Comparison of ENCODE assay signal across 28 mouse cellular contexts in genomic region chr13:13518114-13518513, GRCm38 (mm10).
A peak's percentile ranks its signal among the peaks of the same experiment; 100 is the strongest.
DNase-seq lines count a peak whose midpoint lies in the region; ATAC-seq and TF ChIP-seq lines count a peak whose summit lies in the region.
"Had no signal": no experiment of that assay in that cellular context is flagged by ENCODE, and none has a peak within 500 bp of the region (broad histone marks: within the 10 kb centered on the region; RNA-seq: fewer than 3 reads in every experiment).

No protein-coding gene starts in this region.

- TF ChIP-seq POLR2A in bone marrow macrophage, adult 2 months (IDR thresholded peaks at IDR 0.05; ENCODE audit: borderline replicate concordance, low read depth, low read length): no peak

- H3K9me3 ChIP-seq in midbrain, embryonic 11.5 days (ENCODE audit: control insufficient read depth, low read length): no peaks in the 10 kb centered on the region
- no peaks in the 10 kb centered on the region for H3K9me3 ChIP-seq in midbrain, embryonic 14.5 days (ENCODE audit: control insufficient read depth, low read length)
- no peaks in the 10 kb centered on the region for H3K9me3 ChIP-seq in kidney, embryonic 16.5 days (ENCODE audit: low read length)
- H3K9me3 ChIP-seq: embryonic facial prominence, embryonic 10.5 days; embryonic facial prominence, embryonic 13.5 days; forebrain, embryonic 12.5 days; forebrain, embryonic 15.5 days; G1E; heart, embryonic 15.5 days had no signal

- no peak overlapping the region for H3K27ac ChIP-seq in midbrain, embryonic 11.5 days (ENCODE audit: low read depth, low read length)
- H3K27ac ChIP-seq in midbrain, embryonic 14.5 days (replicated peaks; ENCODE audit: low read depth, low read length): no peak overlapping the region
- H3K27ac ChIP-seq in bone marrow macrophage, adult 2 months (ENCODE audit: insufficient read depth, low read depth, low read length): peak overlapping the region; percentile 31
- H3K27ac ChIP-seq in macrophage: 0 out of 2 replicates have a peak overlapping the region, but pooled peaks have one; percentile 4
- H3K27ac ChIP-seq in kidney, embryonic 16.5 days (ENCODE audit: low read length): no peak overlapping the region
- H3K27ac ChIP-seq: embryonic facial prominence, embryonic 10.5 days; embryonic facial prominence, embryonic 13.5 days; forebrain, embryonic 12.5 days; forebrain, embryonic 15.5 days; heart, embryonic 15.5 days; hindbrain, embryonic 14.5 days; hindbrain, postnatal 0 days had no signal

- no peak for ATAC-seq in midbrain, embryonic 11.5 days (ENCODE audit: low FRiP score)
- no peak for ATAC-seq in midbrain, embryonic 14.5 days (ENCODE audit: low FRiP score, low TSS enrichment)
- ATAC-seq in kidney, embryonic 16.5 days (ENCODE audit: low FRiP score, low TSS enrichment): no peak
- ATAC-seq: forebrain, embryonic 15.5 days; hindbrain, postnatal 0 days; inflammation-experienced regulatory T-cells, adult 6 months; Patski had no signal

- 89% methylated on average over 7 of the region's 7 CpGs for WGBS in midbrain, embryonic 11.5 days
- WGBS in midbrain, embryonic 14.5 days: 84% methylated on average over 7 of the region's 7 CpGs
- 34% methylated on average over 7 of the region's 7 CpGs for WGBS in macrophage (ENCODE audit: missing documents)
- 82% methylated on average over 7 of the region's 7 CpGs for WGBS in kidney, embryonic 16.5 days

- no peaks in the 10 kb centered on the region for H3K27me3 ChIP-seq in midbrain, embryonic 11.5 days (ENCODE audit: control insufficient read depth, insufficient read depth, low read length)
- H3K27me3 ChIP-seq in midbrain, embryonic 14.5 days (ENCODE audit: control insufficient read depth, insufficient read depth, low read length): no peaks in the 10 kb centered on the region
- H3K27me3 ChIP-seq in kidney, embryonic 16.5 days (ENCODE audit: insufficient read depth, low read length): no peaks in the 10 kb centered on the region
- H3K27me3 ChIP-seq: embryonic facial prominence, embryonic 13.5 days; forebrain, embryonic 12.5 days; forebrain, embryonic 15.5 days; heart, embryonic 12.5 days; heart, embryonic 15.5 days; Patski had no signal

- no peak for TF ChIP-seq CTCF in bone marrow macrophage, adult 2 months (IDR thresholded peaks at IDR 0.05; ENCODE audit: low read depth, low read length)

- no peak overlapping the region for H3K4me2 ChIP-seq in midbrain, embryonic 11.5 days
- no peak overlapping the region for H3K4me2 ChIP-seq in midbrain, embryonic 14.5 days (ENCODE audit: low read length)
- no peak overlapping the region for H3K4me2 ChIP-seq in kidney, embryonic 16.5 days (replicated peaks; ENCODE audit: low read depth, low read length)
- H3K4me2 ChIP-seq: embryonic facial prominence, embryonic 13.5 days; forebrain, embryonic 12.5 days; forebrain, embryonic 15.5 days; heart, embryonic 12.5 days; heart, embryonic 15.5 days; hindbrain, embryonic 14.5 days had no signal

- H3K36me3 ChIP-seq in midbrain, embryonic 11.5 days (ENCODE audit: control insufficient read depth, insufficient read depth, low read length): no peaks in the 10 kb centered on the region
- H3K36me3 ChIP-seq in midbrain, embryonic 14.5 days (ENCODE audit: control insufficient read depth, insufficient read depth, low read length): no peaks in the 10 kb centered on the region
- no peaks in the 10 kb centered on the region for H3K36me3 ChIP-seq in macrophage (ENCODE audit: inconsistent target)
- H3K36me3 ChIP-seq in kidney, embryonic 16.5 days (ENCODE audit: insufficient read depth, low read length): no peaks in the 10 kb centered on the region
- H3K36me3 ChIP-seq: embryonic facial prominence, embryonic 10.5 days; embryonic facial prominence, embryonic 13.5 days; forebrain, embryonic 12.5 days; forebrain, embryonic 15.5 days; G1E; heart, embryonic 12.5 days; heart, embryonic 15.5 days had no signal

- no peaks in the 10 kb centered on the region for H3K79me2 ChIP-seq in macrophage (ENCODE audit: inconsistent target)

- H3K4me3 ChIP-seq in midbrain, embryonic 11.5 days (ENCODE audit: low read depth, low read length): no peak overlapping the region
- H3K4me3 ChIP-seq in midbrain, embryonic 14.5 days (replicated peaks; ENCODE audit: low read depth, low read length): no peak overlapping the region
- no peak overlapping the region for H3K4me3 ChIP-seq in bone marrow macrophage, adult 2 months (ENCODE audit: insufficient read depth, low read length)
- H3K4me3 ChIP-seq in macrophage (ENCODE audit: inconsistent target): no peak overlapping the region
- H3K4me3 ChIP-seq in kidney, embryonic 16.5 days (ENCODE audit: low read length): no peak overlapping the region
- H3K4me3 ChIP-seq: embryonic facial prominence, embryonic 10.5 days; embryonic facial prominence, embryonic 13.5 days; erythroblast, embryonic 14.5 days; forebrain, embryonic 12.5 days; forebrain, embryonic 15.5 days; heart, embryonic 12.5 days; heart, embryonic 15.5 days had no signal

- no peak overlapping the region for H3K9ac ChIP-seq in midbrain, embryonic 11.5 days (ENCODE audit: low read length)
- no peak overlapping the region for H3K9ac ChIP-seq in midbrain, embryonic 14.5 days (replicated peaks; ENCODE audit: low read length)
- H3K9ac ChIP-seq in kidney, embryonic 16.5 days (replicated peaks; ENCODE audit: low read length): no peak overlapping the region
- H3K9ac ChIP-seq: embryonic facial prominence, embryonic 13.5 days; forebrain, embryonic 12.5 days; forebrain, embryonic 15.5 days; heart, embryonic 12.5 days; heart, embryonic 15.5 days; hindbrain, embryonic 14.5 days had no signal

- H3K4me1 ChIP-seq in midbrain, embryonic 11.5 days (ENCODE audit: control insufficient read depth, insufficient read depth, low read length): no peaks in the 10 kb centered on the region
- H3K4me1 ChIP-seq in midbrain, embryonic 14.5 days (ENCODE audit: control insufficient read depth, insufficient read depth, low read length): 0 out of 2 replicates have a peak, but pooled peaks cover 2% of the 10 kb centered on the region
- H3K4me1 ChIP-seq in bone marrow macrophage, adult 2 months (ENCODE audit: control insufficient read depth, insufficient read depth, low read length): peaks cover 29% of the 10 kb centered on the region
- H3K4me1 ChIP-seq in kidney, embryonic 16.5 days (ENCODE audit: insufficient read depth, low read length): 0 out of 2 replicates have a peak, but pooled peaks cover 5% of the 10 kb centered on the region
- H3K4me1 ChIP-seq: embryonic facial prominence, embryonic 10.5 days; embryonic facial prominence, embryonic 13.5 days; forebrain, embryonic 12.5 days; forebrain, embryonic 15.5 days; heart, embryonic 12.5 days; heart, embryonic 15.5 days had no signal

- DNase-seq in midbrain, embryonic 11.5 days (ENCODE audit: low spot score, missing footprints): peak; percentile 26
- DNase-seq in midbrain, embryonic 14.5 days: no peak
- no peak for DNase-seq in embryo, embryonic 11 days
- no peak for DNase-seq in spleen, postnatal 10 days (ENCODE audit: low spot score in 2 of 2)
- DNase-seq: adrenal gland, adult 2 months; adrenal gland, postnatal 14 days; cerebellum, adult 18-20 months; cerebellum, adult 9-10 months; cerebellum, postnatal 14 days; gastrocnemius, postnatal 14 days; heart, adult 18-20 months; heart, postnatal 10 days; heart, postnatal 4 days had no signal

Comparison
In these comparisons a context has a peak if more than half of its experiments do, and no peak if none do; other contexts are left out.
1. H3K27ac ChIP-seq: peak in bone marrow macrophage, adult 2 months (single experiment) and macrophage (single experiment); none in midbrain, embryonic 11.5 days (single experiment), midbrain, embryonic 14.5 days (single experiment) and kidney, embryonic 16.5 days (single experiment).